Mouse (Mus musculus): ENCODE measurements at regions not wholly inside any gene's neighbourhood (a gene's known extent, or its start where the extent isn't known, plus 50 kb on each side); places are given as distances from the start of the nearest gene placed in this dataset.
A peak's percentile ranks its signal among the peaks of the same experiment; 100 is the strongest.

DNA sequence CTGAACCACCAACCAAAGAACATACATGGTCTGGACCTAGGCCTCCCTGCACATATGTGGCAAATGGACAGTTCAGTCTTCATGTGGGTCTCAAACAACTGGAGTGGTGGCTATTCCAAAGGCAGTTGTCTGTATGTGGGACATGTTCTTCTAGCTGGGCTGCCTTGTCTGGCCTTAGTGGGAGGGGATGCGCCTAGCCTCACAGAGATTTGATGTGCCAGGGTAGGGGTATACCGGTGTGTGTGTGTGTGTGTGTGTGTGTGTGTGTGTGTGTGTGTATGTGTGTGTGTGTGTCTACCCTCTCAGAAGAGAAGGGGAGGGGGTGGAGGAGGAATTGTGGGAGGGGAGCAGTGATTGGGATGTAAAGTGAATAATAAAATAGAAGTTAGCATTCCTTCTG is 344.0 kb downstream of the Dhx35 start:
- no peak for DNase-seq (ENCODE audit: low read depth)

DNA sequence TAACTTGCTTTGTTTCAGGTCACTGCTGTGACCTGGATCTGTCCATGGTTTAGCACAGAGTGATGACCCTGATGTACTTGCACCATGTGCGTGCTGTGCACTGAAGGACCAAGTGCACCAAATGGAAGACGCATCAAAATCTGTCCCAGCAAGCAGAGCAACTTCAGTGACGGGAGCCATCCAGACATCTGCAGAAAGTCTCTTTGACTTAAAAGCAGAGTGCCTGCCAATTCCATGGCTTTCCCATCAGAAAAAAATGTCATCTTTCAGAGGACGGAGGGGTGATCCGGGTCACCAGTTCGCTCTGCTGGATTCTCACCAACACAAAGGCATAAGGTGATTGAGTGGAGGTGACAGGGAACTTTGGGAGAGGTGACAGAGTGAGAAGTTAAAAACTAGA is 351.4 kb downstream of the Dhx35 start:
- DNase-seq (ENCODE audit: low read depth): no peak

- peak; percentile 58 for DNase-seq (ENCODE audit: low read depth)
Observed at GRCm38 (mm10) chr2:159163985-159164384, 369.4 kb downstream of the Dhx35 start.

DNA sequence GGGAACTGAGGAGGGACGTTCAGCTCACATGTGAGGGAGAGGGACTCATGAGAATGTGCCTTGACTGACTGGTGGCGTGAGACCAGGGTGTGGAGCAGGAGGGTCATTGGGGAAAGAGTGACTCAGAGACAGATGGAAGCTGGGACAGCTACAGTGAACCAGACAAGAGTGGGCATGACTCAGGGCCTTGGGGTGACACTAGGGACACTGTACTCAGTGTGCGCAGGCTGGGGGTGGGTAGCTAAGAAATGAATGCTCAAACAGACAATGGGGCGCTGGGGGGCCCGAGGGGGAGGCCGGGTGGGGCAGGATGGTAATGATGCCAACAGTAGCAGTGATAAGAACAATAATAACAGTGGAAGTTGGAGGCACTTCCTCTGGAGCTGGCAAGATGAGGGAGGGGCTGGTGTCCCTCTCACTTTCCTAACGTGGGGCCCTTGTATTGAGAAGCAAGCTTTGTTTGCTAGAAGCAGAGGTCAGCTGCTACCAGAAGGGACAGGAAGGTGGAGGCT is 374.0 kb downstream of the Dhx35 start:
- DNase-seq (ENCODE audit: low read depth): no peak

DNA sequence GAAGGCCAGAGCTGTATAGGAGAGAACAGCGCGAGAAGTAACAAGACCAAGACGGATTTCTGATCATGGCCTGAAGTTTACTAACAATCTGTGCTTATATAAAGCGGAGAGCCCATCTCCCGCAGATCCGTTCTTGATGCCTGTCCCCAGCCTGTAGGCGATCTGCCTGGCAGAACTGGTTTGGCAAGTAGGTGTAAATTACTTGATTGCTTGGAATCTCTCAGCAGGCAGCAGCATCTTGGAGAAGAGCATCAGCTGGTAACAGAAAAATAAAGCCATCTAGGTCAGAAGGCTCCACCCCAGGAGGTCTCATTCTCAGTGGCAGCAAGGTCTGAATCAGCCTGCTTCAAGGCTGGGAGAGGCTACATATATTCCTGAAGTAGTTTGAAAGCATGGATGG is 401.5 kb downstream of the Dhx35 start:
- no peak for DNase-seq (ENCODE audit: low read depth)

DNA sequence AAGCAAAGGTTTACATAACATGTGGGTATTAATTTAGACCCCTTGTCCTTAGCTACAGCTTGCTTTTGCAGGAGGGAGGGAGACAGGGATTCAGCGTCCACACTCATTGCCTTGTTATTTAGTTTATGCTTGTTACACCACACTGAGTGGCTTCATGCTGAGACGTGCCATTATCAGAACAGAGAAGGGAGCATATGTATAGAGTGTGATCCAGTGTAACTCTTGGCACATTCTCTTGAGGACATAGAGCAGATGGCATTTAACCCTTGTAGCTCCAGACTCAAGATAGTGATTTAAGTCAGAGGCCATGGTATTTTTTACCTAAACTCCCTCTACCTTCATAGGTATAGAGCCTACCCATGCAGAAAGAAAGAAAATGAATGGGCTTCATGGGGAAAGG is 437.7 kb downstream of the Dhx35 start:
- DNase-seq (ENCODE audit: low read depth): no peak

DNA sequence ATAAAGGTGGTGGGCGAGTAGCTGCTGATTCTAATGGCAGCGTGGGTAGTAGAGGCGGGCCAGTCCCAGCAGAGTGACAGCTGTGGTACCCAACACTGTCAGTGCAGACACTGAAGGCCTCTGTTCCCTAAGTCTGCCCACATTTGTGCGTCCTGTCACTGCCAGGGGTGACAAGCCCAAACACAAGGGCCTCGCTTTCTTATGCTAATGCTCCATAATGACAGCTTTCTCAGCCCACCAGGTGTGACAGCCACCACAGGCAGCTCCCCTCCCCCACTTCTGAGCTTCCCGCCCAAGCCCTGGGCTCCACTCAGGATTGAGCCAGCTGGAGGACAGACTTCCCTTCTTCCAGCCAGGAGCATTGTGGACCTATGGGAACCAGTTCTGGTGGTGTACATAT is 440.4 kb downstream of the Dhx35 start:
- no peak for DNase-seq (ENCODE audit: low read depth)

DNA sequence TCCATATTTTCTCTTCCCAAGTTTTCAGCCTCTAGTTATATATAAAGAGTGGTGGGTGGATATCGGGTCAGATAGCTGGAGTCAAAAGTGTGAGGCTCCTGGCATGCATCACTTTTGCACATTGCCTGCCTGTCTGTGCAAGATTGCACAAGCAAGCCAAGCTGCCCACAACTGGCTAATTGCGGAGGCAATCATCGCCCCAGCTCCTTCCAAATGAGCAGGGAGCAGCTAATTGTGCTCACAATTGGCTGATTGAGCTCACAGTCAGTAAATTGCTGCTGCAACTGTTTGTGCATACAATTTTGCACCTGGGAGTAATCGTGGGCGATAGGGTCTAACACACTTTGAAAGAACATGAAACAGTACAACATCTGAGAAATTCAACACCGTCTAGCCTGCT is 455.5 kb downstream of the Dhx35 start:
- DNase-seq (ENCODE audit: low read depth): no peak

GRCm38 (mm10) chr2:159250993-159251665 is 456.5 kb downstream of the Dhx35 start:
- DNase-seq (ENCODE audit: low read depth): no peak

GRCm38 (mm10) chr2:159270221-159271080 is 475.8 kb downstream of the Dhx35 start:
- no peak for DNase-seq (ENCODE audit: low read depth)

- no peak for DNase-seq (ENCODE audit: low read depth)
Observed at GRCm38 (mm10) chr2:159278896-159279295, 484.3 kb downstream of the Dhx35 start.

- DNase-seq (ENCODE audit: low read depth): no peak
Observed at GRCm38 (mm10) chr2:159281558-159282320, 487.1 kb downstream of the Dhx35 start.

GRCm38 (mm10) chr2:159284100-159284499 is 489.5 kb downstream of the Dhx35 start:
- no peak for DNase-seq (ENCODE audit: low read depth)

GRCm38 (mm10) chr2:159284525-159285189 is 490.1 kb downstream of the Dhx35 start:
- no peak for DNase-seq (ENCODE audit: low read depth)

GRCm38 (mm10) chr2:159287996-159288563 is 493.5 kb downstream of the Dhx35 start:
- no peak for DNase-seq (ENCODE audit: low read depth)

- no peak for DNase-seq (ENCODE audit: low read depth)
Observed at GRCm38 (mm10) chr2:159290081-159290480, 495.5 kb downstream of the Dhx35 start.

DNA sequence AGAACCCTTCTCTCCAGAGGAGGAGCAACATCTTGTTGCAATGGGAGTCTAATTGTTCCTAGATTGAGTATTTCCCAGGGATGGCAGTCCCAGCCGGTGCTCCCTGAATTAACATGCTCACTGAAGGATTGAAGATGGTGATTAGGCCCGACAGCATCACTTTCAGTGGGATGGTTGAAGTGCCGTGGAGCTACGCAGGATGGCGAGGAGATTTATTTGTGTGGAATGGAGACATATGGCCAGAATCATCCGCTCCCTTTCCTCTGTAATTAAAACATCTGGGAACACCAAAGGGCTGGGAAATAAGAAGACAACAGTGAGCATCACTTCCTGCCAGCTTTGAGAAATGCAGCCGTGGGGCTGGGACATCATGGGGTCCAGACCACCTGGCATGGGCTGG is 512.4 kb downstream of the Dhx35 start:
- no peak for DNase-seq (ENCODE audit: low read depth)

- no peak for DNase-seq (ENCODE audit: low read depth)
Observed at GRCm38 (mm10) chr2:159334711-159335110, 540.1 kb downstream of the Dhx35 start.

DNA sequence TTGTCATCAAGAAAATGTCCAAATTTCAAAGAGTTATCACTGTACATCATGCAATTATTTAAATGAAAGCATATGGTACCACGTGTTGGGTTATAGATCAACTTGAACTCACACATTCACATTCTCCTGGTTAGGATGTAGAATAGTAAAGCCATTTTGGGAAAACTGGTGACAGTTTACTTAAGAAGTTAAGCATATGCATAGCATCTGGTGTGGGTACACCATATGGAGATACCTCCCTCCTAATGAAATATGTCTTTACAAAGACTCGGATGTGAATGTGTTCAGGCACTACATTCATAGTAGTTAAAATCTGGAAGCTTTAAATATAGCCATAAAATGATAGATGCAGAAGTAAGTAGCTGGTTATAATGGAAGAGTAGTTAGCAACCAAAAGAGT is 542.0 kb downstream of the Dhx35 start:
- no peak for DNase-seq (ENCODE audit: low read depth)

- DNase-seq (ENCODE audit: low read depth): no peak
Observed at GRCm38 (mm10) chr2:159343624-159344560, 549.3 kb downstream of the Dhx35 start.

DNA sequence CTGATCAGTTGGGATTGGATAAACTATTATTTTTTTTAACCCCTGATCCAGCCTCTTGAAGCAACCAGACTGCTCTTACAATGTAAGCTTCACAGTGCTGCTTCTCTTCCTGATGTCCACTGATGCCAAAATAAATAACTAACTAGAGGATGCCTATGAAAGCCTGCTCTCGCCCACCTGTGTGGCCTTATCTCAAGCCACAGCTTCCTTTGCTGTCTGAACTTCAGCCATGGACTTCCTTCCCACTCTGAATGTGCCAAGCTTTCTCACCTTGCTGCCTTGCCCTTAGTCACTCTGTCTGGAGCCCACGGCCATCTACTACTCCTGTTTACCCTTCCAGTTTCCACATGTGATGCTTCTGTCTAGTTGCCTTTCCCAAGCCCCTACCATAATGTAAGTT is 559.6 kb downstream of the Dhx35 start:
- DNase-seq (ENCODE audit: low read depth): no peak

Measured in NIH3T3 (cell line).